Mouse (Mus musculus) retina, postnatal 1 day (tissue): ENCODE results near the gene Hist1h3g.
A peak's percentile ranks its signal among the peaks of the same experiment; 100 is the strongest.

Source experiments
- DNase-seq: peaks from one replicate; pipeline ENCODE4 v3.0.0-alpha.2; 2012

Gene Hist1h3g

DNA sequence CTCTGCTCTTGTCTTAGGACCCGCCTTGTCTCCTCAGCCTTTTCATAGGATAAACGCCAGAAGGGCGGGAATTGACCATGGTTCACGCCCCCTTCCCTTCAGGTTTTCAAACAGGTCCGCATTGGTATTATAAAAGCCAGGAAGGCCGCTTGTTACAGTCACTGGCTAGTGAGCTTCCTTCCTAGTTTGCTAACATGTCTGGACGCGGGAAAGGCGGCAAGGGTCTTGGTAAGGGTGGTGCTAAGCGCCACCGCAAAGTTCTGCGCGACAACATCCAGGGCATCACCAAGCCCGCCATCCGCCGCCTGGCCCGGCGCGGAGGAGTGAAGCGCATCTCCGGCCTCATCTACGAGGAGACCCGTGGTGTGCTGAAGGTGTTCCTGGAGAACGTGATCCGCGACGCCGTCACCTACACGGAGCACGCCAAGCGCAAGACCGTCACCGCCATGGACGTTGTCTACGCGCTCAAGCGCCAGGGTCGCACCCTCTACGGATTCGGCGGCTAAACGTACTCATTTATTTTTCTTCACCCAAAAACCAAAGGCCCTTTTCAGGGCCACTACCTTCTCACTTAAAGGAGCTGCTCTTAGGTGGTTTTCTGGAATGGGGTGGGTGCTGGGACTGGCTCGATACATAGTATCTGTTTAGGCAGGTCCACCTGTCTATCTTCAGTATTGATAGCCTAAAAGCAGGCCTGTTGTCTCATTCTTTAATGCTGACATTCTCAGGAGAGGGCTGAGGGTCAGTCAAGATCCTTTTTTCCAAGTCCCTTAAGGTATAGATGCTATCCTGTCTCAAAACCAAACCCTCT, 46.4 kb downstream of the Hist1h3g start, which contains the start of gene Hist1h4d:
Hist1h4d (plus strand) TSS at position 191 of the 811 bp plus-strand sequence.
- DNase-seq = peak; percentile 99

DNA sequence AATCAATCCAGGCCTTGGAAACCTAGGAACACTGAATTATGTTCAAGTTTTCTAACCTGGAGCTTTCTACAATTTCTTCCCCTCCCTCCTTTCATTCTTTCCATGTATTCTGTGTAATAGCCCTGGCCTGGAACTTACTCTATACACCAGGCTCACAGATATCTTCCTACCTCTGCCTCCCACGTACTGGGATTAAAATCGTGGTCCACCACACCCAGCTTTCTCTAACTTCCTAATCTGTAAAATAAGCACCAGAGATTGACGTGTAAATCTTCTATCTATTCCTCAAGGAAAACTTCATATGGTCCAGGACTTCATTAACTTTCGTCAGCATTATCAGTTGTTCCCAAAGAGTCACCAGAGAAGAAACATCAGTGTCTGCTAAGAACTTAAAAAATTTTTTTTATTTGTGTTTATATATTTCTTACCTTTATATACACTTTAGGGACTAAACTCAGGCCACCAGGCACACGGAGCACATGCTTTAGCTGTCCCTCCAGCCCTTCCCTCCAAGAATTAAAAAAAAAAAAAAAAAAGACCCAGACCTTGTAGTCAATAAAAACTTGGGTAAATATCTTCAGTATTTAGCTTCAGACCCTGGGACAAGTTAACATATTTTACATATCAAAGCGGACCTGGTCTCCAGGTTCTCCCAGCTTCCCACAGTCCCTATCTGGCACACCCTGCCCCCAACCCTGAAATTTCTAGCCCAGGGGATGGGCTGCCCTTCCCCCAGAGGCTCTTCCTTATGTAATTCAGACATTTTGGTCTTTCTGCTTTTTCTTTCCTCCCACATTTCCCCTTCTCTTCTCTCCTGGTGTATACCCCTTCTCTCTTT, 47.2 kb downstream of the Hist1h3g start:
- no peak for DNase-seq

DNA sequence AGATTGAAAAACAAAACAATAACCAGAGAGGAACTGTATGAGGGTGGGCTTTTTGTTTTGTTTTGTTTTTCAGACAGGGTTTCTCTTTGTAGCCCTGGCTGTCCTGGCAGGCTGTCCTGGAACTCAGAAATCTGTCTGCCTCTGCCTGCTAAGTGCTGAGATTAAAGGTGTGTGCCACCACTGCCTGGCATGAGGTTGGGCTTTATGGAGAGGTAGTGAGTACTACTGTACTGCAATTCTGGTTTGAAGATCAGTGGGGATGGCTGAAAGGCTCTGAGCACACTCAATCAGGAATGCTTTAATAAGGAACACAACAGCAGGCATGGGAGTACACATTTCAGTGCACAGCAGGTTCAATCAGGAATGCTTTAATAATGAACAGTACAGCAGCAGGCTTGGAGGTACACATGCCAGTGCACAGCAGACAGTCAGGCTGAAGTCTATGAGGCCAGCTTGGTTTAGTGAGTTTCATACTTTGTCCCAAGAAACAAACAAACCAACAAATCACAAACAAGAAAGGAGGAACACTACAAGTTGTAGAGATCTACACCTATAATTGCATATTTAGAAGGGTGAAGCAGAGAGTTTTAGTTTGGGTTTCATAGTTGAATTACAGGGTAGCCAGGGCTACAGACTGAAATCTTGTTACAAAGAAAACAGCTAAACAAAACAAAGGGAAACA, 48.3 kb downstream of the Hist1h3g start:
- DNase-seq = no peak

DNA sequence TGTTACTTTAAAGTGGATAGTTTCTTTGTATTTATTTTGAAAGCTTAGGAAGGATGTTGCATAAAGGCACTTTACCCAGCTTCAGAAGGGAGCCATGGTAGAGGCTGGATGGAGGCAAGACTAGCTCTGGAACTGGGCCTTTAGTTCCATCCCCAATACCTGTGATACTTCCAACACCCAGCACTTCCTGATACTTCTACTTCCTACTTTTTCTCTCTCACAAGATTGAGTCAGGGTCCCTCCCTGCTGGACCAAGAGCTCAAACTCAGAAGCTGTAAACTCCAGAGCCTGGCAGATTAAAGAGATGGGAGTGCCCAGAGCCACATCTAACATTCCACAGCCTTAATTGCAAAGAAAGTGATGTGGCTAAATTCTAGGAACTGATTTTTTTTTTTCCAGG, 49.1 kb downstream of the Hist1h3g start:
- no peak for DNase-seq

DNA sequence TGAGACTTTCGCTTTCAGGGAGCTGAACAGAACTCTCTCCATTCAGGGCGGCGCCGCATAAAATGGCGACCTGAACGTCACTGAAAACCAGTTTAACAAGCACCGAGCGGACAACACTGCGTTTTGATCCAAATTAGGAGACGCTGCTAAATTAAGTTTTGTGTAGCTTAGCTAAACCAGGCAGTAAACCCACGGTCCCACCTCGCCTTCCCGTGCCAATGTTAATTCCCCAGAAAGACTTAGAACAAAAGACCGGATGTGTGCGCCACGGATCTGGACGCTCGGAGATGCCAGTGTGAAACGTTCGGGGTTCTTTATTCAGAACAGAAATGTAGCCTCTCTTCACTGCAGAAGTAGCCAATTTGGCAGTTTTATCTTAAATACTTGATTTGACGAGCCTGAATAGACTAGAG, 49.8 kb downstream of the Hist1h3g start:
- DNase-seq = peak; percentile 80
